Mouse (Mus musculus): ENCODE measurements around the gene Irf2bp1. TPM values are rescaled to one million over a fixed set of nuclear protein-coding genes. Genes with fewer than 3 reads are reported as not detected.

The Irf2bp1 gene
- polyA plus RNA-seq, 1 experiment from 2014 or later, result 23.5 TPM

DNA sequence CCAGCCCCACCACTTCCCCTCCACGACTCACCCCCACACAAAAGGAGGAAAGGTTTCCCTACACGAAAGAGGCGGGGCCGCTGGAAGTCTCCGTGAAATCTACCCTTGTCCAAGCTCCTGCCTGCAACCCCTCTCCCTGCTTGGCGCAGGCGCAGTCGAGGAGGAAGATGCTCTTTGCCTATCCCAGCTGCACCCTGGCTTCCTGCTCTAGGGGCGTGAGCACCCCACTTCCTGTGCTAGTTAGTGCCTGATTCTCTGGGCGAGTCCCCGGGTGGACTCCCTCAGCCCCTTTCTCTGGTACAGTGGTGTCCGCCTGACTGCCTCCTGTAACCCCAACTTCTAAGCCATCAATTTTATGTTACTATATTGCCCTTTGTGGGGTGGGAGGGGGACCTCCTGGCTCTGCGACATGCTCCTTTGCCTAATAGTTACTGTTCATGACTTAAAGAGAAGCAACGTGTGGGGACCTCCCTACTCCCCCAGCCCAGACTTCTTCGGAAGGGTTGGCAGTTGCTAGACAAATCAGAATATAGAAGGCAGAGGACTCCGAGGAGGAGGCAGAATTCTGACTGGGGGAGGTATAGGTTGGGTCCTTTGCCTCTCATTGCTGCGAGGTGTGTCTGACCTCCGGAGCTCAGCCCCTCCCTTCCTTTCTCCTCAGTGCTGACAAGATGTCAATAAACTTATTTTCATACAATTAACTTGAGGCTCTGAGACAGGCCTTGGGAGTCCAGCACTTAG lies 2.6 kb upstream of the Irf2bp1 start:
- no peaks in the 10 kb centered on the region for H3K27me3 ChIP-seq
- H3K9ac ChIP-seq, result peak overlapping the region; percentile 29
- peak overlapping the region; percentile 39 for H3K4me3 ChIP-seq
- 32% methylated on average over 18 of the region's 18 CpGs for WGBS
- H3K27ac ChIP-seq, result peak overlapping the region; percentile 4; the same call in 1 of the 2 replicates
- peaks cover 13% of the 10 kb centered on the region for H3K36me3 ChIP-seq
- H3K4me1 ChIP-seq, result peaks cover 40% of the 10 kb centered on the region
- no peaks in the 10 kb centered on the region for H3K9me3 ChIP-seq
- ATAC-seq (ENCODE audit: borderline replicate concordance, extremely low read depth, low FRiP score, low TSS enrichment), result no peak
- peak overlapping the region; percentile 55 for H3K4me2 ChIP-seq

DNA sequence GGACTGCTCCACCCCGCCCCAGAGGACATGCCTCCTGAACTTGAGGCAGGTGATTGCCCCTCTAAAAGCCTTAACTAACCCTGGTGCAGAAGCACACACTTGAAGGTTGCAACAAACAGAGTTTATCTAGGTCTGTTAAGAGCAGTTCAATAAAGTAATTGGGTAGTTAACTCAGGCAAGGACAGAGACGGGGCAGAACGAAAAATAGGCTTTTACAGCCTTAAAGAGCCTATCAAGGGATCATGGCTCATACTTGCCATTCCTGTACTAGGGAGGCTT lies 2.1 kb upstream of the Irf2bp1 start:
- Histone ChIP-seq H3K9ac (no peak overlapping the region), H3K4me2 (peak overlapping the region; percentile 94; the same call in 1 of the 2 replicates), H3K27ac (peak overlapping the region; percentile 80), H3K36me3 (peaks cover 15% of the 10 kb centered on the region), H3K27me3 (no peaks in the 10 kb centered on the region), H3K9me3 (no peaks in the 10 kb centered on the region), H3K4me1 (peaks cover 43% of the 10 kb centered on the region), H3K4me3 (no peak overlapping the region)
- no peak for ATAC-seq (ENCODE audit: borderline replicate concordance, extremely low read depth, low FRiP score, low TSS enrichment)
- 70% methylated on average over 3 of the region's 3 CpGs for WGBS

DNA sequence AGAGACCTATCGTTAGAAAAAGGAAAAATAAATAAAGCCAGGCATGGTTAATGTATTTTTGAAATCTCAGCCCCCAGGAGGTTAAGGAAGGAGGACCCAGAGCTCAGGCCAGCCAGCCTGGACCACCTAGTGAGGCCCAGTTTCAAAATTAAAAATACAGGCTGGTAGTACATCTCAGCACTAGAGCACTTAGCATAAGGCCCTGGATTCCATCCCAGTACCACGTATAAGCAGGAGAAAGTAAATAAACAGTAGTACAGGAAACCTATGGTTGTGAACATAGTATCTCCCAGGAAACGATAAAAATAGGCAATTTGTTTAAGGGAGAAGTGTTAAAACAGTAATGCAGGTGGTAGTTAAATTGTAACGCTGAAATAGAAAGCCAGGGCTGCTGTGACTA lies 1.7 kb upstream of the Irf2bp1 start:
- H3K36me3 ChIP-seq, result peaks cover 18% of the 10 kb centered on the region
- peak overlapping the region; percentile 94 for H3K4me2 ChIP-seq
- no peaks in the 10 kb centered on the region for H3K9me3 ChIP-seq
- peak overlapping the region; percentile 59 for H3K9ac ChIP-seq
- 5% methylated on average over 4 of the region's 4 CpGs for WGBS
- peaks cover 47% of the 10 kb centered on the region for H3K4me1 ChIP-seq
- ATAC-seq (ENCODE audit: borderline replicate concordance, extremely low read depth, low FRiP score, low TSS enrichment), result no peak
- H3K27ac ChIP-seq, result peak overlapping the region; percentile 80
- peak overlapping the region; percentile 42 for H3K4me3 ChIP-seq
- H3K27me3 ChIP-seq, result no peaks in the 10 kb centered on the region

DNA sequence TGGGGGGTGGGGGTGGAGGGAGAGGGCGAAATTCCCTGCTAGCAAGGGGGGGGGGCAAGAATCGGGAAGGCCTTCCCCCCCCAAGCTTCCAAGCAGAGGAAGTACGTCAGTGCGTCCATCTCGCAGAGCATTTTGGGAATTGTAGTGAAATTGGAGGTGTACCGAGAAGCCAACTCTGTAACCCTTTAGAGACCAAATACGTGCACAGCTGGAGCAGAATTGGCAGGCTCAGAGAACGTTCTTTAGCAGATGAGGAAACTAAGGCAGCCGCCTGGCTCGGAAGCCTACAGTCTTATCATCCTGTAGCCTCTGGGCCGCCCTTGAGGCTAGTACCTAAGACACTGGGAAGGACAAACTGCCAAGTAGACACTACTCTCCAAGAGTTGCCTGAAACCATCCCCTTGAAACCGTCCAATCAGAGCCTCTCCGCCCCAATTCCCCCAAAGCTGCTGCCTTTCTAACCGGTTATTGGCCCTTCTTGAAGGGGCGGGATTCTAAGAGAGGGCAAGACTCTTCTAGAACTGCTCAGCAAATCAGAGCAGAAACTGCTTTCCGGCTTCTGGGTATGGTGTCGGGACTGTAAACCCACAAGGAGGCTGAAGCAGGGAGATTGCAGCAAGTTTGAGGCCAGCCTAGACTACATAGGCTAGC lies 871 bp upstream of the Irf2bp1 start:
- Histone ChIP-seq H3K27me3 (no peaks in the 10 kb centered on the region), H3K4me3 (peak overlapping the region; percentile 42), H3K27ac (peak overlapping the region; percentile 80), H3K36me3 (peaks cover 23% of the 10 kb centered on the region), H3K4me2 (peak overlapping the region; percentile 94), H3K9me3 (no peaks in the 10 kb centered on the region), H3K9ac (peak overlapping the region; percentile 59), H3K4me1 (peaks cover 56% of the 10 kb centered on the region)
- 2% methylated on average over 17 of the region's 17 CpGs for WGBS
- peak; percentile 41; the same call in 1 of the 2 replicates for ATAC-seq (ENCODE audit: borderline replicate concordance, extremely low read depth, low FRiP score, low TSS enrichment)

DNA sequence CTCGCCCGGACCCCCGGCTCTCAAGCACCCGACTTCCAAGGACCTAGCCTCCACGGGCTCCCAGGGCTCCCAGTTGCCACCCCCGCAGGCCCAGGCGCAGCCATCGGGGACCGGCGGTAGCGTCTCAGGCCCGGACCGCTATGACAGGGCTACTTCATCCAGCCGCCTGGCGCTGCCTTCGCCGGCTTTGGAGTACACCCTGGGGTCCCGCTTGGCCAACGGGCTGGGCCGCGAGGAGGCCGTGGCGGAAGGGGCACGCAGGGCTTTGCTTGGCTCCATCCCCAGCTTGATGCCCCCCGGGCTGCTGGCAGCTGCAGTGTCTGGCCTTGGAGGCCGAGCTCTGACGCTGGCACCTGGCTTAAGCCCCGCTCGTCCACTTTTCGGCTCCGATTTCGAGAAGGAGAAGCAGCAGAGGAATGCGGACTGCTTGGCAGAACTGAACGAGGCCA lies 811 bp downstream of the Irf2bp1 start:
- ATAC-seq (ENCODE audit: borderline replicate concordance, extremely low read depth, low FRiP score, low TSS enrichment), result peak; percentile 2; the same call in 1 of the 2 replicates
- peaks cover 66% of the 10 kb centered on the region for H3K4me1 ChIP-seq
- WGBS, result 3% methylated on average over 34 of the region's 34 CpGs

DNA sequence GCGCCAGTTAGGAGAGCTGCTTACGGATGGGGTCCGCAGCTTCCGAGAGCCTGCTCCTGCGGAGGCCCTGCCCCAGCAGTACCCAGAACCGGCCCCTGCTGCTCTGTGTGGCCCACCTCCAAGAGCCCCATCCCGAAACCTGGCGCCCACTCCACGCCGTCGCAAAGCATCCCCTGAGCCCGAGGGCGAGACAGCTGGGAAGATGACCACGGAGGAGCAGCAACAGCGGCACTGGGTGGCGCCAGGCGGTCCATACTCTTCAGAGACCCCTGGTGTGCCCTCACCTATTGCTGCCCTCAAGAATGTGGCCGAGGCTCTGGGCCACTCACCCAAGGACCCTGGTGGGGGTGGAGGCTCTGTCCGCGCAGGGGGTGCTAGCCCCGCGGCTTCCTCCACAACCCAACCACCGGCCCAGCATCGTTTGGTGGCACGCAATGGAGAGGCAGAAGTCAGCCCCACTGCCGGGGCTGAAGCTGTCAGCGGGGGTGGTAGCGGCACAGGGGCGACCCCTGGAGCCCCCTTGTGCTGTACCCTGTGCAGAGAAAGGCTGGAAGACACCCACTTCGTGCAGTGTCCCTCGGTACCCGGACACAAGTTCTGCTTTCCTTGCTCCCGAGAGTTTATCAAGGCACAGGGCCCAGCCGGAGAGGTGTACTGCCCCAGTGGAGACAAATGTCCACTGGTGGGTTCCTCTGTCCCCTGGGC lies 1.7 kb downstream of the Irf2bp1 start:
- no peak for ATAC-seq (ENCODE audit: borderline replicate concordance, extremely low read depth, low FRiP score, low TSS enrichment)
- Histone ChIP-seq H3K4me1 (peaks cover 64% of the 10 kb centered on the region), H3K9ac (peak overlapping the region; percentile 93), H3K4me3 (peak overlapping the region; percentile 91), H3K27ac (no peak overlapping the region), H3K36me3 (peaks cover 23% of the 10 kb centered on the region), H3K27me3 (no peaks in the 10 kb centered on the region), H3K4me2 (peak overlapping the region; percentile 94), H3K9me3 (no peaks in the 10 kb centered on the region)
- WGBS, result 63% methylated on average over 34 of the region's 34 CpGs

More for the DNA sequence above, 811 bp downstream of the Irf2bp1 start:
- Histone ChIP-seq H3K36me3 (peaks cover 23% of the 10 kb centered on the region), H3K4me3 (peak overlapping the region; percentile 91), H3K9me3 (no peaks in the 10 kb centered on the region), H3K27me3 (no peaks in the 10 kb centered on the region), H3K27ac (peak overlapping the region; percentile 99), H3K9ac (peak overlapping the region; percentile 93), H3K4me2 (peak overlapping the region; percentile 94)

DNA sequence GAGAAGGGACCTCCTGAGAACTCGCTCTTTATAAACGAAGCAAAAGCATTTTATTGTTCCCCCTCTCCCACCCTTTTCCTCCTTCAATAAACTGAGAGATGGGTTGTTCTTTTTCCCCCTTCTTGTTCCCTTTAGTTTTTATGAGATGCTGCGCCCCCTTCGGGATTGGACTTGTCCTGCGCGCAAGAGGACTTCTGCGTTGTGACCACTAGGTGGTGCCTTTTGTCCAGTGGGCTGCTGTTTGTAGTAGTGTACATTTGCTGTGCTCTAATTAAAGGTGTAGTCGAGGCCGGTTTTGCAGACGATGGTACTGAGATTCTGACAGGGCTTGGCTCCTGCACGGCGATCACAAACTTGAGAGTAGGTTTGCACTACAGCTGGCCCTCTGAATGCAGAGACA lies 2.6 kb downstream of the Irf2bp1 start:
- 6% methylated on average over 12 of the region's 12 CpGs for WGBS
- no peak for ATAC-seq (ENCODE audit: borderline replicate concordance, extremely low read depth, low FRiP score, low TSS enrichment)
- Histone ChIP-seq H3K4me1 (peaks cover 62% of the 10 kb centered on the region), H3K9ac (no peak overlapping the region), H3K4me3 (peak overlapping the region; percentile 91; the same call in 1 of the 2 replicates), H3K27ac (0 out of 2 replicates have a peak overlapping the region, but pooled peaks have one; percentile 61), H3K27me3 (no peaks in the 10 kb centered on the region), H3K9me3 (no peaks in the 10 kb centered on the region), H3K36me3 (peaks cover 23% of the 10 kb centered on the region), H3K4me2 (peak overlapping the region; percentile 94)

DNA sequence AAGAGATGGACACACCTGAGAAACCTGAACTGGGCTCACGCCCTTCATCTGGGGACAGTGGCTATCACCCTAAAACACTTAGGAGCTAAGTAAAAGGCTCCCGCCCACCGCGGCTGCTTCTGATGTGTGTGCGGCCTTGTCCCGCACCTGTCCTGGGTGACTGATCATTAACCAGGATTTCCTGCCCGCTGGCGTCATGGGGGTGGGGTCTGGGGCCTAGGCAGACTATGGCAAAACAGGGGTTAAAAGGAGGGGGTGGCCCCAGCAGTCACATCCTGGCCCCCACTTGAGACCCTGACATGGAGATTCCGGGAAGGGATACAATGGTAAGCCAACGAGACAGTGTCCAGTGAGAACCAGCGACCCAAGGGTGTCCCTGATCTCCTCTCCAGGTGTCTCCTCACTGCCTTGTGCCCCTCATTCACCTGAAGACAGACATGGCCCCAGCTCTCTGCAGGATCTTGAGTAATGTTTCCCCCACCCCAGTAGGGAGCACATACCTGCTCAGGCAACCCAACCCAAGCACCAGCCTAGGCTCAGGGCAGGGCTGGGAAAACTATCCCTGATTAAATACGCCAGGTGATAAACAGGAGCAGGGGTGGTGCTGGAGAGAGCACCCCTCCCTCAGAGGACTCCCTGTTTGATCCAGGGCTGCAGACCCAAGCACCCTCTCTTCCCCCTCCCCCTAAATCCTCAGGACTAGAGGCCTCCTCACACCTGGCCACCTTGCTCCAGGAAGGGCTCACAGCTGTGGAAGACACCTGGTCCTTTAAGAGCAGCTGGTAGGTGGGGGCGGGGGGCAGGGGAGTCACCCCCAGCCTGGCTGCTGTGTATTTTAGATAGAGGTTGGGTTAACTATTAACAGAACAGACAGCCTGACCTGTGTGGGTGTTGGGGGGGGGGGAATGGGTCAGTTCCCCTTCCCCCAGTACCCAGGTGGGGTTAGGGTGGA lies 3.5 kb downstream of the Irf2bp1 start:
- Histone ChIP-seq H3K27me3 (no peaks in the 10 kb centered on the region), H3K4me3 (no peak overlapping the region; the same call in 1 of the 2 replicates), H3K36me3 (peaks cover 23% of the 10 kb centered on the region), H3K9ac (no peak overlapping the region; the same call in 1 of the 2 replicates), H3K9me3 (no peaks in the 10 kb centered on the region), H3K27ac (peak overlapping the region; percentile 61), H3K4me1 (peaks cover 63% of the 10 kb centered on the region), H3K4me2 (peak overlapping the region; percentile 25)
- 53% methylated on average over 13 of the region's 13 CpGs for WGBS
- ATAC-seq (ENCODE audit: borderline replicate concordance, extremely low read depth, low FRiP score, low TSS enrichment), result no peak

DNA sequence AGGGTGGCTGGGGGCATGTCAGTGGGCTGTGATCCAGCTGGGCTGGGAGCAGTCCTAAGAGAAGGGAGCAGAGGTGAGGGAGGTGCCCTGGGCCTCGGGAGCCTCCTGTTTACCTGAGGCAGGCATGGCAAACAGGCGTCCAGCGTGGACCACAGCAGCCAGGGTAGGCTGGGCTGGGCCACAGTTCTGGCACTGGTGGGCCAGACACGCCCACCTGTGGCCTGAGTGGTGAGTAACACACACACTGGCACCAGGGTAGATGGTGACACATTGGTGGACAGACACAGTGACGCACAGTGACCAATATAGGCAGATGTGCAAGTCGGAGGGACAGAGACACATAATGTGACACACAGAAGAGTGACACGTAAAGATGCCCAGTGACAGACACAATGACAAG lies 6.7 kb downstream of the Irf2bp1 start:
- Histone ChIP-seq H3K4me3 (no peak overlapping the region), H3K27ac (no peak overlapping the region), H3K9ac (no peak overlapping the region), H3K27me3 (no peaks in the 10 kb centered on the region), H3K4me1 (peaks cover 48% of the 10 kb centered on the region), H3K9me3 (no peaks in the 10 kb centered on the region), H3K4me2 (no peak overlapping the region), H3K36me3 (peaks cover 16% of the 10 kb centered on the region)
- WGBS, result 68% methylated on average over 7 of the region's 7 CpGs
- ATAC-seq (ENCODE audit: borderline replicate concordance, extremely low read depth, low FRiP score, low TSS enrichment), result no peak

DNA sequence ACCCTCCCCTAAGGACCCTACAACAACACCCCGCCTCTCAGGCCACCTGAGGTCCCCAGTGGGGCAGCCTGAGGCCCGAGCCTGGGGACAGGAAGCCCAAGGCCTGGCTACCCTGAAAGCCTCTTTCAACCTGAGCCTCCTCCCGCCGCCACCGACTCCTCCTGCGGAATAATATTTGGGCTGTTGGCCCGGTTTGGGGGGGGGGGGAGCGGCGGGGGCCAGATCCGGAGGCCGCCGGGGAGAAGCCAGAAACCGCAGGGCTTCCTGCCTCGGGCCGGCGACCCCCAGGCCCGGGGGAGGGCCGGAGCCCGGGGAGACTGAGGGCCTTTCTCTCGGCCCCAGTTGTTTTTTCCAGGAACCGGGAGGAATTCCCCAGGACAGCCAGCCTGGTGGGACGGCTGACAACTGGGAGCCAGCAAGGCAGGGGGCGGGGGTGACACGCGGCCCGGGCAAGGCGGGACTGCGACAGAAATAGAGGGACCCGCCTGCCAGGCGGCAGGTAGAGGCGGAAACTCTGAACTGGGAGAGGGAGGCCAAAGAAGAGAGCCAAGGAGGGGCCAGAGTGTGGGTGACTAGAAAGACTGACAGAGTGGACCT lies 8.3 kb downstream of the Irf2bp1 start:
- 3% methylated on average over 29 of the region's 31 CpGs for WGBS
- H3K9ac ChIP-seq, result peak overlapping the region; percentile 53
- peaks cover 5% of the 10 kb centered on the region; the same call in 1 of the 2 replicates for H3K36me3 ChIP-seq
- H3K27me3 ChIP-seq, result no peaks in the 10 kb centered on the region
- H3K4me3 ChIP-seq, result peak overlapping the region; percentile 36
- ATAC-seq (ENCODE audit: borderline replicate concordance, extremely low read depth, low FRiP score, low TSS enrichment), result peak; percentile 32; the same call in 1 of the 2 replicates
- peak overlapping the region; percentile 73 for H3K4me2 ChIP-seq
- peak overlapping the region; percentile 81 for H3K27ac ChIP-seq
- H3K4me1 ChIP-seq, result peaks cover 35% of the 10 kb centered on the region
- H3K9me3 ChIP-seq, result no peaks in the 10 kb centered on the region

DNA sequence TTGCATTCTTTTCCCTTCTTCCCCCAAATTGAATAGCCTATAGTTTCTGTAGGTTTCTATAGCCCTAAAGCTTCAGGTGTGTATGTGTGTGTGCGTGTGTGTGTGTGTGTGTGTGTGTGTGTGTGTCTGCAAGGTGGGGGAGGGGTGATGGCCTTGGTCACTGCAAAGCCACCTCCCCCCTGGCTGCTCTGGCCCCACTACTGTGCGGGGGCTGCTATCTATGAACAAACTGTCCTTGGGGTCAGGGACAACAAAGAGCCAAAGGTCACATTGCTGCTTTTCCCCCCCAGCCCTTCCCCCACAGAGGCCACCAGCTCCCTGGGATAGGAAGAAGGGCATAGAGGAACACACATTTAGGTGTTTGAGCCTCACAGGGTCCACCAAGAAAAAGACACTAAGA lies 9.0 kb downstream of the Irf2bp1 start:
- no peak overlapping the region for H3K4me2 ChIP-seq

More for the DNA sequence above, 9.0 kb downstream of the Irf2bp1 start:
- H3K4me1 ChIP-seq, result peaks cover 27% of the 10 kb centered on the region
- no peak overlapping the region for H3K4me3 ChIP-seq
- ATAC-seq (ENCODE audit: borderline replicate concordance, extremely low read depth, low FRiP score, low TSS enrichment), result no peak
- no peaks in the 10 kb centered on the region for H3K27me3 ChIP-seq
- no peak overlapping the region for H3K9ac ChIP-seq
- H3K27ac ChIP-seq, result no peak overlapping the region
- H3K9me3 ChIP-seq, result no peaks in the 10 kb centered on the region
- H3K36me3 ChIP-seq, result no peaks in the 10 kb centered on the region
- WGBS, result 32% methylated on average over 2 of the region's 2 CpGs

All from lung, embryonic 15.5 days (tissue).